Mouse (Mus musculus): ENCODE data around the gene 9230104L09Rik. TPM values are rescaled to one million over a fixed set of nuclear protein-coding genes. Genes with fewer than 3 reads are reported as not detected.
A peak's percentile ranks its signal among the peaks of the same experiment; 100 is the strongest.

Gene 9230104L09Rik
- total RNA-seq (2021) = not detected
- long read RNA-seq, experiment 1 = 0 reads
- long read RNA-seq, experiment 2, partial matches to known transcripts = 0 of 1 reads
- long read RNA-seq, experiment 2, other reads (novel, unspliced or antisense) = 0 of 1 reads

DNA sequence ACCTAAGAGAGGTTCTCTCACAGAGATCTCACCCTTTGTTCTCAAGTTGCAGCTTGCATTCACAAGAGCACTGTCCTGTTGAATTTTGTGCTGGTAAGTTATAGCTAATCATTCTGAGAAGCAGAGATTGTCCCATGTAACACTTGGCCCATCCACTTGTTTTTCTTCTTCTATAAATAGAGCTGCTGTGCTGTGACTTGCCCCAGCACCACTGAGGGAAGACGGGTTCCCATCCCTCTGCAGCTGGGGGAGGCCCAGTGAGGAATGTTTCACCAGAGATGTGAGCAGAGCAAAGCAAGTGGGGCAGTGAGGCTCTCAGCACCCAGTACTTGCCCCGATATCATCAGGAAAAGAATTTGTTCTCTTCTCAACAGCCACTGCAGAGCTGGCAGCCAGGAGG, at the start of gene 9230104L09Rik:
TSS of gene 9230104L09Rik (minus strand) at position 73 of the 400 bp plus-strand sequence.
- DNase-seq (ENCODE audit: low spot score in 2 of 2) = no peak
- intact Hi-C loops (cut with DNase I) = no loop called here

DNA sequence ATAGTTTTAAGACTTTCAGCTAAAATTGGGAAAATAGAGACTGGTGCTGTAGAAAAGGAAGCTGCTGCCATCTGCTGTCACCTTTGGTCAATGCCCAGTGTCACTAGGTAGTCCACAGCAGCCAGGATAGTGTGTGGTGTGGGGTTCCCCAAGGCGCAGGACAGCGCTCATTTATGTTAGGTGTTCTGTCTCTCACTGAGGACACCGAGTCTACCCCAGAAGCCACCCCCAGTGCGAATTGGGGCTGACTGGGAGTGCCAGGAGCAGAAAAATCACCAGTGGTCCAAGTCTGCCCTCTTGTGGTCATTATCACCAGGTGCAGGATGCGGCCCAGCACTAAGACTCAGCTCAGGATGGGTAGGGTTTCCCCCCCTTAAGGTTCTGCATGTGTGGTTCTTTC, 37.4 kb upstream of the 9230104L09Rik start:
- intact Hi-C loops (cut with DNase I) = loop anchor here (1.0 to 5.0 kb wide), 3 partner anchors 51 to 150 kb away; no protein-coding TSS in a partner anchor
- DNase-seq (ENCODE audit: low spot score in 2 of 2) = peak; percentile 42 to 56

DNA sequence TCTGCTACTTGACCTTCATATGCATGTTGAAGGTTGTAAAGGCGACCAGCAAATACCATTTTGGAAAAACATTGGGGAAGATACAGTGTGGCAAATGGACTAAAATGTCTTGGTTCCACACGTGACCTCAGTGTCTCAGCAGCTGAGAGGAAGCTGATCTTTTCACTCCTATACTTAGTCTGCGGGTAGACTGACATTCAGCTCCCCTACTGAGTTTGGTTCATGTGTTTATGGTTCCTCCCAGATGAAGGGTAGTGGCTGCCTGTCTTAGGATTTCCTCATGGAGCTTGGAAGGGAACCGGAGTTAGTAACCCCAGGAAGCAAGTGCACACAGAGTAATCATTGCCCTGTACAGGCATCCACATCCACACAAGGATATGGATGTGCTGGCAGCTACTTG, 35.5 kb upstream of the 9230104L09Rik start:
- DNase-seq (ENCODE audit: low spot score in 2 of 2) = no peak
- intact Hi-C loops (cut with DNase I) = loop anchor here (5.0 kb wide), 1 partner anchor 133 kb away; no protein-coding TSS in a partner anchor

DNA sequence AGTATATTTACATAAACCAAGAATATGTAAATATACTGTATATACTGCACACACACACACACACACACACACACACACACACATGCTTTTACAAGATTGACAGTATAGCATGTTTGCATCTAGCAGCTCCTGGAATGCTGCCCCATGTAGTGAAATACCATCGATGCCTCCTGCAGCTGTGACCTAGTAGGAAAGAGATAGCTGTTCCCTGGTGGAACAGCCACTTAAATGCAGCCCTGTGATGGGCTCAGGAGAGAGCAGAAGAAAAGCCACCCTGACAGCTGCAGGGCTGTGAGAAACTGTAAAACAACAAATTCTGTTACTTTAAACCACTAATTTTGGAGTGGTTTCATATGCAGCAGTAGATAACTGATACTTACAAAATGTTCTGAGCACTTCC, 31.4 kb upstream of the 9230104L09Rik start:
- intact Hi-C loops (cut with DNase I) = no loop called here
- DNase-seq (ENCODE audit: low spot score in 2 of 2) = no peak

DNA sequence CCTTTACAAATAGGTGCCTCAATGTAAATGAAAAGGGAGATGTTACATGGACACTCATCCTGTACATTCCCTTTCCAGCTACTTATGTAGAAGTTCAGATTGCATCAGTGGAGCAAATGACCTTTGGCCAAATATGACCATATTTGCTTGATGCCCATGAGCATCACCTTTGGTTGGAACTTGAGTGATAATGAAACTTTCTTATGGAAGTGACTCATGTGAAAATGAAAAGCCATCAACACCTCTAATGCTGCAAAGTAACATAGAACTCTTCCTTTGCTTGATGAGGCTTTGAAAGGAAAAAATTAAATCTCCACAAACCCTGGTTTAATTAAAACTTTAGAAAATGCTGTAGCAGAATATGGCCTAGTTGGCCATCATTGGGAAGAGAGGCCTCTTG, 28.3 kb upstream of the 9230104L09Rik start:
- DNase-seq (ENCODE audit: low spot score in 2 of 2) = no peak
- intact Hi-C loops (cut with DNase I) = no loop called here

DNA sequence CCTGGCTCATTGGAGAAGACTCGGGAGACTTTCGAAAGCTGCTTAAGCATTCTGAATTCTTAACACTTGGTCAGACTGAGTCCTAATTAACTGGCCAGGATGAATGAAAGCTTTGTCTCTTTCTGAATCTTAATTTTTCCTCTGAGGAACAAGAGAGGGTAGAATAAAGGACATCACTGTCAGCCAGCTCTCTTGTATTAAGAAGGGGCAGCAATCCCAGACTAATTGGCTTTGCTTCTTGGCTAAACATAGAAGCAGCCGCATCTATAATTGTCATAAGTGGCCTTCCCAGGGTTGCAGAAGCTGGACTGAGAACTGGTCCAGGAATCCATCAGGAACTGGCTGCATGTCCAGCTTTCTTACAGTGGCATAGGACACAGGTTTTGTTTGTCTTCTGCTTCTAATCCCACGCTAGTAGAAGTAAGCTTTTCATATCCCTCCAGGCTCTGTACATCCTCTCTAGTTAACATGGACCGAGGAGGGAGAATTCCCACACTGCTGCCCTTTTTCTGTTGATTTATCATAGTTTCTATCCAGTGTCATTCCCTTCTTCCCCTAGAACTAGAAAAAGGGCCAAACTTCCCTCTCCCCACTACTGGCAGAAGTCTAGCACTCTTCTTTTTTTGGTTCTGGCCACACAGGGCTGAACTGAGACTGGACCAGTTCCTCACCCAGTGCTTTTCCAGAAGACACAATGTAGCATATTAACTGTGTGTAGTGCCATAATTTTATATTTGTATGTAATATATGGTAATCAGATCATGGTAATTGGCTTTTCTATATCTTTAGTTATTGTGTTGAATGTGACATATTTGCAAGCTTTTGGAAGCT, 25.4 kb upstream of the 9230104L09Rik start:
- peak; percentile 39 to 79 for DNase-seq (ENCODE audit: low spot score in 2 of 2)
- intact Hi-C loops (cut with DNase I) = no loop called here

DNA sequence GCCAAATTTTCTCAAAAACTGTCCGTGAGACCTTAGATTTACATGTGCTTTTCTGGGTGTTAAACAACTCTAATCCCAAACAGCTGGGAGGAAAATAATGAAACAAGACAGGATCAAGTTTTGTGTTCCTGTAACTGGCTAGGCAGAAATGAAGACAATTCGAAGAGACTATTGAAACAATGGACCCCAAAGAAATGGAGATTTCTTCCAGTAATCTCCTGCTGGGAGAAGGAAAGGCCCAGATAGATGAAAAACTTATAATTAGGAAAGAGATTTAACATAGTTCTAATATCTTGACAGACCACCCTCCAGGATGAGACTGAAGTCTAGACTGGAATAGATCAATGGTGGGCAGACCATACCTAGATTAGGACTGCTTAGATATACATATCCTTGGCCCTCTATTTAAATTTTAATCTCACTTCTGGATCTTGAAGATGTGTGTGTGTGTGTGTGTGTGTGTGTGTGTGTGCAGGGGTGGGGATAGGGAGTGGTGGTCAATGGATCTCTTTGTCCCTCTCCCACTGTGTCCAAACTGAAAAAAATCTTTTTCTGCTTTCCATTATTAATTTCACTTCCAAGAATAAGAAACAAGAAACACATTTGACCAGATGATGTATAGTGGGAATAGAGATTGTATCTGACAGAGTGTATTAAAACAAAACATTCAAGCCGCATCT, 24.6 kb upstream of the 9230104L09Rik start:
- intact Hi-C loops (cut with DNase I) = no loop called here
- DNase-seq (ENCODE audit: low spot score in 2 of 2) = no peak

DNA sequence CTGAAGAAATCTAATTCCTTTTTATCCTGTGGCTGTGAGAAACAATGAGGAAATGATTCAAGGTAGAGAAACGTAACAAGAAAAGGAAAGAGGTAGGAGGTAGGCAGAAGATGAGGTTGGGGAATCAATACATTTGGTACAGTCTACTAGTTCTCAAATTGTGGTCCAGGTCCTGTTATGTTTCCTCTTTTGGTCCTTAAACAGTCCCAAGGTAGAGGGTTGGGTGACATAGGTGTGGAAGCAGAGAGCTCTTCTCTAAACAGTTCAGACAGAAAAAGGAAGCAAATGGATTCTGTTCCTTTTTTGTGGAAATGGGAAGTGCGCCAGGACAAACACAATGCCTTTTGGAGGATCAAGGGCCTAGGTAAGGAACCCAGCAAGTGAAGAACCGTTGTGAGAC, 24.0 kb upstream of the 9230104L09Rik start:
- intact Hi-C loops (cut with DNase I) = no loop called here
- DNase-seq (ENCODE audit: low spot score in 2 of 2) = no peak

DNA sequence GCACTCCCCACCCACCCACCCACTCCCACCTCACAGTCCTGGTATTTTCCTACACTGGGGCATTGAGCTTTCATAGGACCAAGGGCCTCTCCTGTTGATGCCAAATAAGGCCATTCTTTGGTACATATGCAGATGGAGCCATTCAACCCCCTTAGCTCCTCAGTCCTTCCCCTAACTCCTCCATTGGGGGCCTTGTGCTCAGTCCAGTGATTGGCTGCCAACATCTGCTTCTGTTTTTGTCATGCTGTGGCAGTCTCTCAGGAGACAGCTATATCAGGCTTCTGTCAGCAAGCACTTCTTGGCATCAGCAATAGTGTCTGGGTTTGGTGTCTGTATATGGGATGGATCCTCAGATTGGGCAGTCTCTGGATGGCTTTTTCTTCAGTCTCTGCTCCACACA, 19.9 kb upstream of the 9230104L09Rik start:
- intact Hi-C loops (cut with DNase I) = no loop called here
- DNase-seq (ENCODE audit: low spot score in 2 of 2) = no peak

DNA sequence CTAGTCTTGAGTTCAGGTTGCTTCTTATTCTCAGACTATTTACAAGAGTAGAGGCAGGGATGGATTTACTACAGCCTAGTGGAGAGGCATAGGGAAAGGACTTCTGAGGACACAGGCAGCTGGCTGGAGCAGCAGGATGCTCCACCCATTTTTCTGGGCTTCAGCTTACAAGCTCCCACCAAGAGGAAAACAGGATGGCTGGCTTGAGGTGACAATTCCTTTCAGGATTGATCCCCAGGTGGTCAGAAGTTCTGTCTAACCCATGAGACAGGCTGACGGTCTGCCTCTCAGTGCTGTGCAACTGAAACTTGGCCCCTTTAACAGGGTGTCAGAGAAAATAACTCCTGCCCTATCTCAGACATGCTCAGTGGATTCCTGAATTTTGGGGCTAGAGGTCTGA, 14.4 kb upstream of the 9230104L09Rik start:
- intact Hi-C loops (cut with DNase I) = no loop called here
- no peak for DNase-seq (ENCODE audit: low spot score in 2 of 2)

DNA sequence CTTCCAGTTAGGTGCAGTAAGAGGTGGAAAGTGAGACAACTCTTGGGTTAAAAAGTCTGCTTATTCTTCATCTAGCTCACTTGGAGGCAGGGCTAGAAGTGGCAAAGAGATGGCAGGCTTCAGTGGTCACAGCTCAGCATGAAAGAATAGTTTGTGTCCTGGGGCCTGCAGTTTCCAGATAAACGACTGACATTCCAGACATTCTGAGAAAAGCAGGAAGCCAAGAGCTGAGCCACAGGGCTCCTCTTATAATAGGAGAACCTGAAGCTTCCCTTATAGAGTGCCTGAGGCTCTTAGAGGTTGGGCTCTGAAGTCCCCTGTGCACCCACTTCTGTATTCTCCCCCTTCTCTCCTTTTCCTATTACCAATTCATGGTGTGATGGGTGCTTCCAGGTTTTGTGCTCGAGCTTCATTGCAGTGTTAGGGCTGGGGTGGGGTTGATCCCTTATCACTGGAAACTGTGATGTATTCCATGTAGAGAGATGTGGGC, 13.8 kb upstream of the 9230104L09Rik start:
- intact Hi-C loops (cut with DNase I) = no loop called here
- no peak for DNase-seq (ENCODE audit: low spot score in 2 of 2)

DNA sequence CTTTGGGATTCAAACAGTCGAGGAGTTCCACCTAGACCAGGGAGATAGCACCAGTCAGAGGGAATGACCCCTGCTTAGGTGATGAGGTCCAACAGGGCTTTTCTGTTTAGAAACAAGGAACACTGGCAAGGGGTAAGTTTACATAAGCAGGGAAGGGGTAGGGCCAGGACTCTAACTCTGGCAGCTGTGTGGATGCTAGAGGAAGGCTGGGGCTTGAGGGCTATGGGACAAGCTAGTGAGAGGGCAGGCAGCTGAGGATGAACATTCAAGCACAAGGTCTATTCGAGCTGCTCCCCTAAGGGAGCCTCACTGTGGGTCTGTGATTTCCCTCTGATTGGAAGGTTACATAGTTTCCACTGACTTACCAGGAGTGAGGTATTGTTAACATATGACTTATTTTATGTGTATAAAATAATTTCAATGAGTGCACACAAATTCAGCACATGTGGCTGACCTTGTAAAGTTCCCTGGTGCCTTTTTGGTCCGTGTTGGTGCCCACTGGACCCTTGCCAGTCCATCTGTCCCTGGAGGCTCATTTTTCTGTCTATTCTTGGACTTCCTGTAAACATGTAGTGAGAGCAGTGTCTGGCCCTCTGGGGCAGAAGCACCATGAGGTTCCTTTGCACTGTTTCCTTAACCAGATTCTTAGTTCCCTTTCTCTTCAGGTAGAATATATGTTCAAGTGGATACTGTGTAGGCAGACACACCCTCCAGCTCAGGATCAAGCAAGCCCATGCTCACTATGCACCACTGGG, 12.4 kb upstream of the 9230104L09Rik start:
- DNase-seq (ENCODE audit: low spot score in 2 of 2) = peak; percentile 43 to 55
- intact Hi-C loops (cut with DNase I) = no loop called here

DNA sequence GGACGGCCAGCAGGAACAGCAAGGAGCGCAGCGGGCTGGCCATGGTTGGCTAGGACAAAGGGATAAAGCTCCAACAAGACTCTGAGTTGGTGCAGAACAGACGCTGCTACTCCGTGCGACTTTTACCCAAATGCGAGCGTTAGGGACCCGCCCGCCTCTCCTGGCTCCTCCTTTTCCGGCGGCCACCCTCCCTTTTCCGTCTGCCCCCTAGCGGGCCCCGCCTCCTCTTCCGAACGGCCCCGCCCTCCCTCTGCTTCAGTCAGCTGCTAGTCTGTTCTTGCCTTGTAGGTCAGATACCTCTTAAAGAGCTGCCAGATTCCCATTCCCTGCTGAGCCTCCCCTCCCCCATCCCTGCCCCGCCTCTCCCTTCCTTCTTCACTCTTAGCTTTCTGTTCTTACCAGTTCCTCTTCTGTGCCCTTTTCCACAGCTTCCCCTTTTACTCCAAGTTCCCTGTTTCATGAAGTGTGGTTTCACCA, 10.5 kb upstream of the 9230104L09Rik start, which contains the start of gene Cst3:
TSS of gene Cst3 (minus strand) at position 358 of the 477 bp plus-strand sequence.
- peak; percentile 92 to 93 for DNase-seq (ENCODE audit: low spot score in 2 of 2)
- intact Hi-C loops (cut with DNase I) = loop anchor here (2.0 kb wide), 1 partner anchor 23 kb away; no protein-coding TSS in a partner anchor

DNA sequence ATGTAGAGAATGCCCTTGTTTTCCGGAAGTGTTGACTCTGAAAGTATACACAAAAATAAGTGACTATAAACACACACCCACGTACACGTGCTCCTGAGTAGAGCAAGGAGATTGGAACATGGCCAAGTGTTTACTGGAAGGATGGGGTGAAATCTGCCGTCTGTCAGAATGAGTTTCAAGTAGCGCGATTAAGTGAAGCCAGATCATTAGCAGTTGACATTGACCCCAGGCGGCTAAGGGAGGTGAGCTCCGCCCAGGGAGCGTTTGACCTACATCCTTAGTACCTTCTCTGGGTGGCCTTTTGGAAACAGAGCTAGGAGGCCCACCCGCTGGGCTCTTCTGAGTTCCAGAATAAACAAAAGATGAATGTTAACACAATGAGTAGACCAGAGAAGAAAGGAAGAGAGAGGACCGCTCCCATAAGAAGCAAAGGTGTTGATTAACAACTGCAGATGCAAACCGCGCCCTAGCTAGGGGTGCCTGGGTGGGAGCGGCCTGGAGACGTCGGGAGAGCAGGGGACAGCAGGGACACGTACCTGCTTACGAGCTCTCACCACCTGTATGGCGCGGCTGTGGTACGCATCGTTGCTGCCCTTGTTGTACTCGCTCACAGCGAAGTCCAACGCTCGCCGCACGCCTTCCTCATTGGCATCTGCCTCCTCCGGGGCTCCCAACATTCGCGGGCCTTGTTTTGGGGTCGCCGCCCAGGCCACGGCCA, 9.9 kb upstream of the 9230104L09Rik start:
- intact Hi-C loops (cut with DNase I) = loop anchor here (2.0 kb wide), 1 partner anchor 24 kb away; no protein-coding TSS in a partner anchor
- DNase-seq (ENCODE audit: low spot score in 2 of 2) = peak in 1 of 2 experiments; percentile 20

DNA sequence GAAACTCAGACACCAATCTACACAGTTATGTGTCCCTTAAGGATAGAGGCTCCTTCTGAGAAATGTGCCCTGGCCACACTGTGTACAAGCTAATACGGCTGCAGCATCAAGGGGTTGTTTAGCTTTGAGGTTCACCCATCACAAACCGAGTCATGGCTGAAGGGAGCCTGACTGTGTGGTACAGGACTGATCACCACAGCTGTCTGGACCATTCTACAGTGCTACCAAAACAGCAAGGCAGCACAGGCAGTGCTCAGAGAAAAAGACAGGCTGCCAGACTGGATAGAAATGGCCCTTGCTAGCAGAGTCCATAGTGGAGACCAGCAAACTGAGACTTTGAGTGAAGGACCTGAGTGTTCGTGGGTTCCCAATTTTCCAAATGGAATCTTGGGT, 9.4 kb upstream of the 9230104L09Rik start:
- intact Hi-C loops (cut with DNase I) = loop anchor here (2.0 kb wide), 1 partner anchor 25 kb away; no protein-coding TSS in a partner anchor
- DNase-seq (ENCODE audit: low spot score in 2 of 2) = no peak

DNA sequence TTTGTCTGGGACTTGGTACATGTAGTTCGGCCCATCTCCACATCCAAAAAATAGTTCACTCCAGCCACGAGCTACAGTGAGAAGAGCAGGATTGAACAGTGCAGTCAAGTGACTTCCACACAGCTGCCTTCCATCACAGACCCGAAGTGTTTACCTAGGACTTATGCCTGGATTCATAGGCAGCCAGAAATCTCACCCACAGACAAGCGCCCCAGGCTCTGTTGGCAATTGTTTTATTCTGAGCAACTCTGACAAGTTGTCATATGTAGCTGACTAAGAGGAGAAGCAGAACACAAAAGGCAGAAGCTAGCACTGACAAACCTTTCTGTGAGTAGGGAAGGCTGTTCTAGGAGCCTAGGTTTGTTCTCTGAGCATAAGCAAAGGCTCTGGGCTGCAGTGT, 8.0 kb upstream of the 9230104L09Rik start:
- peak in 1 of 2 experiments; percentile 31 for DNase-seq (ENCODE audit: low spot score in 2 of 2)
- intact Hi-C loops (cut with DNase I) = no loop called here

DNA sequence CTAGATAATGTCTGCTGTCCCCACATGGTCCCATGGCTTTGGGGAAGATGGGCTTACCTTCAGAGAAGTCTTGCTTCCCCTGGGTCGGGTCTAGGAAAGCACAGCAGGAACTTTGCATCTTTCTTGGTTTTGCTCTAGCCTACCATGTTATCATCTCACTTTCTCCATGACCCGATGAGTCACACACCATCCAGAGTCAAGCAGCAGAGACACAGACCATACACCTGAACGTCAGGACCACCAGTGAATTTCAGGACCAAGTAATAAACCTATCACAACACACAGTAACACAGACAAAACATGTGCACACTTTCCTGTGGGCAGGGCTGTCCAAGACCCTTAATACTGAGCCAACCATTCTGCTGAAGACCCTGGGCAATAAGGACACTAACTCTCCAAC, 5.7 kb upstream of the 9230104L09Rik start:
- no peak for DNase-seq (ENCODE audit: low spot score in 2 of 2)
- intact Hi-C loops (cut with DNase I) = no loop called here

DNA sequence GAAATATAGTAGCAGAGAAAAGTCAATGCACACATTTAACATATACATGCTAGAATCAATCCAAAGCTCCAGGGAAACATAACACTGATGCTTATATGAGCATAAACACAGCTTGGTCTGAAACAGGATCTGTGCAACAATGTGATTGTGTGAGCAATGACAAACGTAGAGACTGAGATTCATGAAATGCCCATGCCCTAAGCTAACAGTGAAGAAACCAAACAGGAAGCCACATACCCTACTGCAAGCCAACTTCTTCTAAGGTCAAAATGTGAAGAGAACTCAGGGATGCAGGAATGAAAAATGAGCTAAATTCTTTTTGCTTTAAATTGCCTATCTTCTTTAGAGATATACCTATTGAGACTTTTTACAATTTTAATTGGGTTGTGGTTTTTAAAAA, 4.1 kb upstream of the 9230104L09Rik start:
- intact Hi-C loops (cut with DNase I) = no loop called here
- DNase-seq (ENCODE audit: low spot score in 2 of 2) = no peak

DNA sequence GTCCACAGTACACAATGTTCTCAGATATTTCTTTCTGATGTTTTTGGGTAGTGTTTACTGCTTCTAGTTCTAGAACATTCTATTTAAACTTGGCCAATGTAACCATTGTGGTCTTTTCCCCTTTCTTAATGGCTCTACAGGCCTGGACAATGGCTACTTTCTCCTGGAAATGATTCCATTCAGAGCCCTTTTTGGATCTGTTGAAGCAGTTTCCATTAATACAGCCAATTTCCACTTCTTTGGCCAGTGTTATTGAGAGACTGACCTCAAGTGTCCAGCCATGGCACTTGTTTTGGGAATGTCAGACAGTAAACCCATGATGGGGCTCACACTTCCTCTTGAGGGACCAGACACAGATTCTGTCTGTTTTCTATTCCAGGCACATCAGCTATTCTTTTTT, 3.1 kb downstream of the 9230104L09Rik start:
- intact Hi-C loops (cut with DNase I) = no loop called here
- peak in 1 of 2 experiments; percentile 47 for DNase-seq (ENCODE audit: low spot score in 2 of 2)

All from left cerebral cortex, postnatal 14 days (tissue).